Mouse (Mus musculus): ENCODE measurements around the gene Rnf166. TPM values are rescaled to one million over a fixed set of nuclear protein-coding genes. Genes with fewer than 3 reads are reported as not detected.

The Rnf166 gene
- total and polyA plus RNA-seq, 3 experiments, result 7.7 to 13.0 (median 8.5) TPM

GRCm38 (mm10) chr8:122439336-122439735 lies 36.5 kb downstream of the Rnf166 start:
- in situ Hi-C loops (cut with MboI; ENCODE audit: low pct_ligation_motif_present, low pct_unique_long_range_greater_than_20kb, low sequenced_read_pairs), result loop anchor here (25.0 kb wide), 1 partner anchor 852 kb away; the partner anchor contains the start of genes Fbxo31 and Map1lc3b

GRCm38 (mm10) chr8:122437708-122438331 lies 38.0 kb downstream of the Rnf166 start:
- Histone ChIP-seq H3K27me3 (replicated peaks) (no peaks in the 10 kb centered on the region), H3K27ac (ENCODE audit: insufficient read depth, low read depth) (no peak overlapping the region), H3K9me3 (replicated peaks; ENCODE audit: low read length) (peaks cover 11% of the 10 kb centered on the region), H3K36me3 (replicated peaks in 1 of 2; ENCODE audit: control insufficient read depth in 1 of 2, insufficient read depth in 1 of 2, low read length in 1 of 2) (peaks cover 41 to 74% of the 10 kb centered on the region in 2 experiments), H3K9ac (ENCODE audit: insufficient read depth, low read depth) (no peak overlapping the region), H3K4me2 (ENCODE audit: insufficient read depth, low read depth, poor library complexity, severe bottlenecking) (no peak overlapping the region), H3K79me2 (replicated peaks; ENCODE audit: control insufficient read depth, extremely low read depth, insufficient read depth, poor library complexity, severe bottlenecking) (no peaks in the 10 kb centered on the region), H3K4me3 (replicated peaks in 1 of 3; ENCODE audit: low read depth in 2 of 3, low read length in 2 of 3, poor library complexity in 1 of 3) (no peak overlapping the region), H3K4me1 (ENCODE audit: control insufficient read depth in 1 of 2, insufficient read depth in 2 of 2) (peaks cover 18 to 66% of the 10 kb centered on the region in 2 experiments)
- in situ Hi-C loops (cut with MboI; ENCODE audit: low pct_ligation_motif_present, low pct_unique_long_range_greater_than_20kb, low sequenced_read_pairs) (loop anchor here (25.0 kb wide), 1 partner anchor 851 kb away; the partner anchor contains the start of genes Fbxo31 and Map1lc3b), dilution Hi-C loops (cut with MboI; ENCODE audit: extremely low pct_ligation_motif_present, extremely low pct_unique_long_range_greater_than_20kb, low sequenced_read_pairs) (no loop called here)
- no peak for TF ChIP-seq ZC3H11A (IDR thresholded peaks at IDR 0.05; ENCODE audit: low read depth, low read length)
- TF ChIP-seq MAZ (IDR thresholded peaks at IDR 0.05; ENCODE audit: low read depth, low read length), result no peak
- TF ChIP-seq POLR2AphosphoS2 (IDR thresholded peaks at IDR 0.05; ENCODE audit: low read depth, low read length), result 0 out of 2 replicates have a peak, but pooled peaks have one; percentile 26
- no peak for DNase-seq (ENCODE audit: extremely low read depth)

More at GRCm38 (mm10) chr8:122439336-122439735, 36.5 kb downstream of the Rnf166 start:
- Histone ChIP-seq H3K79me2 (replicated peaks; ENCODE audit: control insufficient read depth, extremely low read depth, insufficient read depth, poor library complexity, severe bottlenecking) (no peaks in the 10 kb centered on the region), H3K4me3 (replicated peaks in 1 of 3; ENCODE audit: low read depth in 2 of 3, low read length in 2 of 3, poor library complexity in 1 of 3) (no peak overlapping the region), H3K27ac (ENCODE audit: insufficient read depth, low read depth) (no peak overlapping the region), H3K4me2 (ENCODE audit: insufficient read depth, low read depth, poor library complexity, severe bottlenecking) (no peak overlapping the region), H3K4me1 (ENCODE audit: control insufficient read depth in 1 of 2, insufficient read depth in 2 of 2) (peaks cover 8 to 54% of the 10 kb centered on the region in 2 experiments), H3K36me3 (replicated peaks in 1 of 2; ENCODE audit: control insufficient read depth in 1 of 2, insufficient read depth in 1 of 2, low read length in 1 of 2) (peaks cover 41 to 65% of the 10 kb centered on the region in 2 experiments), H3K9me3 (replicated peaks; ENCODE audit: low read length) (peaks cover 11% of the 10 kb centered on the region), H3K27me3 (replicated peaks) (no peaks in the 10 kb centered on the region), H3K9ac (ENCODE audit: insufficient read depth, low read depth) (no peak overlapping the region)
- TF ChIP-seq RAD21 (IDR thresholded peaks at IDR 0.05; ENCODE audit: low read depth, low read length) (no peak), ZMIZ1 (IDR thresholded peaks at IDR 0.05; ENCODE audit: low read depth, low read length) (no peak), RCOR1 (conservative IDR thresholded peaks at IDR 0.05; ENCODE audit: low read depth, low read length) (no peak), IRF4 (IDR thresholded peaks at IDR 0.05; ENCODE audit: low read depth, low read length) (no peak), ZKSCAN1 (IDR thresholded peaks at IDR 0.05; ENCODE audit: borderline replicate concordance, low read depth, low read length) (no peak), POLR2AphosphoS2 (IDR thresholded peaks at IDR 0.05; ENCODE audit: low read depth, low read length) (no peak)
- dilution Hi-C loops (cut with MboI; ENCODE audit: extremely low pct_ligation_motif_present, extremely low pct_unique_long_range_greater_than_20kb, low sequenced_read_pairs), result no loop called here
- no peak for DNase-seq (ENCODE audit: extremely low read depth)

GRCm38 (mm10) chr8:122436586-122437125 lies 39.2 kb downstream of the Rnf166 start:
- Histone ChIP-seq H3K9ac (ENCODE audit: insufficient read depth, low read depth) (no peak overlapping the region), H3K27ac (ENCODE audit: insufficient read depth, low read depth) (no peak overlapping the region), H3K9me3 (replicated peaks; ENCODE audit: low read length) (peaks cover 11% of the 10 kb centered on the region), H3K4me1 (ENCODE audit: control insufficient read depth in 1 of 2, insufficient read depth in 2 of 2) (peaks cover 14 to 57% of the 10 kb centered on the region in 2 experiments), H3K36me3 (replicated peaks in 1 of 2; ENCODE audit: control insufficient read depth in 1 of 2, insufficient read depth in 1 of 2, low read length in 1 of 2) (peaks cover 41 to 74% of the 10 kb centered on the region in 2 experiments), H3K27me3 (replicated peaks) (no peaks in the 10 kb centered on the region), H3K4me2 (ENCODE audit: insufficient read depth, low read depth, poor library complexity, severe bottlenecking) (no peak overlapping the region), H3K4me3 (replicated peaks in 1 of 3; ENCODE audit: low read depth in 2 of 3, low read length in 2 of 3, poor library complexity in 1 of 3) (no peak overlapping the region), H3K79me2 (replicated peaks; ENCODE audit: control insufficient read depth, extremely low read depth, insufficient read depth, poor library complexity, severe bottlenecking) (peaks cover 5% of the 10 kb centered on the region)
- TF ChIP-seq ZNF384 (IDR thresholded peaks at IDR 0.05; ENCODE audit: low read depth, low read length) (no peak), JUN (IDR thresholded peaks at IDR 0.05; ENCODE audit: insufficient read depth, low read depth, low read length) (no peak), RAD21 (IDR thresholded peaks at IDR 0.05; ENCODE audit: low read depth, low read length) (no peak), USF1 (IDR thresholded peaks at IDR 0.05; ENCODE audit: low read depth, low read length) (no peak), NRF1 (IDR thresholded peaks at IDR 0.05; ENCODE audit: low read depth, low read length) (no peak), BHLHE40 (IDR thresholded peaks at IDR 0.05; ENCODE audit: low read depth, low read length) (no peak), ZC3H11A (IDR thresholded peaks at IDR 0.05; ENCODE audit: low read depth, low read length) (no peak), IRF4 (IDR thresholded peaks at IDR 0.05; ENCODE audit: low read depth, low read length) (no peak), TCF12 (IDR thresholded peaks at IDR 0.05; ENCODE audit: low read depth, low read length) (no peak), ELF1 (IDR thresholded peaks at IDR 0.05; ENCODE audit: low read depth, low read length) (no peak), MXI1 (IDR thresholded peaks at IDR 0.05; ENCODE audit: low read depth, low read length) (no peak), EP300 (IDR thresholded peaks at IDR 0.05; ENCODE audit: low read length) (no peak), KAT2A (IDR thresholded peaks at IDR 0.05; ENCODE audit: insufficient replicate concordance, low read length) (no peak), MAZ (IDR thresholded peaks at IDR 0.05; ENCODE audit: low read depth, low read length) (no peak), MYC (IDR thresholded peaks at IDR 0.05; ENCODE audit: low read depth, low read length) (no peak), ZMIZ1 (IDR thresholded peaks at IDR 0.05; ENCODE audit: low read depth, low read length) (no peak), SIN3A (IDR thresholded peaks at IDR 0.05; ENCODE audit: low read length) (no peak)
- in situ Hi-C loops (cut with MboI; ENCODE audit: low pct_ligation_motif_present, low pct_unique_long_range_greater_than_20kb, low sequenced_read_pairs) (loop anchor here (25.0 kb wide), 1 partner anchor 849 kb away; the partner anchor contains the start of genes Fbxo31 and Map1lc3b), dilution Hi-C loops (cut with MboI; ENCODE audit: extremely low pct_ligation_motif_present, extremely low pct_unique_long_range_greater_than_20kb, low sequenced_read_pairs) (no loop called here)
- no peak for DNase-seq (ENCODE audit: extremely low read depth)

Data from CH12.LX (cell line).